Mouse (Mus musculus): Measurements from ENCODE around the gene Mcu. TPM values are rescaled to one million over a fixed set of nuclear protein-coding genes. Genes with fewer than 3 reads are reported as not detected.

Gene Mcu
- 63.3 and 65.2 TPM in 2 replicates for polyA plus RNA-seq (2015; fragmentation: Nextera tagmentation; extraction: Ambion mirVana)

DNA sequence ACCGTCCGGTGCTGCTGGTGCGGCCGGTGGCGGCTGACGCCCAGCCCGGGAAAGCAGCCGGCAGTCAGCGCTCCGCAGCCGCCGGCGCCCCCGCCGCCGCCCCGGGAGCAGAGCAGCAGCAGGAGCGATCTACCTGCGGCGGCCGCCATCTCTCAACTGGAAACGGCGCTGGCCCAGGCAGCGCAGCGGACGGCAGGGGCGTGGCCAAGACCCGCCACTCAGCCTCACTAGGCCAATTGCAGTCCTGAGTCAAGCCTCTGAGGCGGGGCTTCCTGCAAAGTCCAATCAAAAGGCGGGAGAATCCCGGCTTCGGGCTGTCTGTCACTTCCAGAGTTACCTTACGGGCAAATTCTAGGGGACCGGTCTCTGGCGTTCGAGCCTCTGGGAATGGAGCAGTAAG is at the start of gene Mcu:
Mcu (minus strand) TSS at position 171 of the 400 bp plus-strand sequence.
- no peaks in the 10 kb centered on the region for H3K9me3 ChIP-seq (ENCODE audit: control insufficient read depth)
- H3K36me3 ChIP-seq (ENCODE audit: control insufficient read depth, insufficient read depth) = no peaks in the 10 kb centered on the region
- ATAC-seq = peak; percentile 99
- under 1% methylated on average over 36 of the region's 36 CpGs for WGBS
- peak within 1 kb of the TSS; percentile 96 for H3K27ac ChIP-seq (ENCODE audit: low read depth, low read length)
- peak within 1 kb of the TSS; percentile 96 for H3K9ac ChIP-seq (ENCODE audit: low read depth, low read length)
- TF ChIP-seq CTCF (IDR thresholded peaks at IDR 0.05; ENCODE audit: low read depth) = no peak
- H3K4me3 ChIP-seq (ENCODE audit: low read depth, low read length) = peak within 1 kb of the TSS; percentile 93
- H3K4me1 ChIP-seq (replicated peaks; ENCODE audit: control insufficient read depth, insufficient read depth, low read length) = peaks cover 14% of the 10 kb centered on the region; the same call in 1 of the 2 replicates
- no peaks in the 10 kb centered on the region for H3K27me3 ChIP-seq (replicated peaks; ENCODE audit: control insufficient read depth, insufficient read depth, low read length)
- peak within 1 kb of the TSS; percentile 88 for H3K4me2 ChIP-seq (replicated peaks; ENCODE audit: low read depth)

DNA sequence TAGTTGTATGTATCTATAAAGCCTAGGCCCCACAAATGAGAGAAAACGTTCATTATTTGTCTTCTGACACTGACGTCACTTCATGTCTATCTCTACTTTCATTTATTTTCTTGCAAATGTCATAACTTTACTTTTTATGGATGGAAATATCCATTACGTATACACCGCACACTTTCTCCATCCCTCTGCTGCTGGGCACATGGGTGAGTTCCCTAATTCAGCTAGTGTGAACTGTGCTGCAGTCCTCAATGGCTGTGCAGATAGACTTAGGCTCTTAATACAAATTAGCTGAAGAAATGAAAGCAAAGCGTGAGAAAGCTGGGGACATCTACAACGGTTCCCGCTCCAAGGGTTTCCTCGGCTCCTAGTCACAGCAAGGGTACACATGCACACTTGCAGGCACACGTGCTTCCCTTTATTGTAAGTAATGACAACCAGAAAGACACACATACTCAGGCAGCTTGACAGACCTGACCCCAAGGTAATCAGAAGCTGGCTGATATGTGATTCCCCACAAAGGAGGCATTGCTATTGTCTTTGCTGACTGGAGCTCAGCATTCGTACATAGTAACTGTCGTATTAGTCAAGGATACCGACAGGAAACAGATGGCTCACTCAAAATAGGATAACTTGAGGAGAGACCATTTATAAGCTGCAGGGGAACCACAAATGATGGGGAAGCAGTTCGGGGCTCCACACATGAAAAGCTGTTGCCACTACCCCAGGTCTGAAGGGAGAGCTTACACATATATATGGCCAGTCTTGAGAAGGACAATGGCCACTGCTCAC is 49.2 kb upstream of the Mcu start:
- no peak for TF ChIP-seq CTCF (IDR thresholded peaks at IDR 0.05; ENCODE audit: low read depth)
- Histone ChIP-seq H3K27ac (ENCODE audit: low read depth, low read length) (no peak overlapping the region), H3K27me3 (replicated peaks; ENCODE audit: control insufficient read depth, insufficient read depth, low read length) (no peaks in the 10 kb centered on the region), H3K9me3 (ENCODE audit: control insufficient read depth) (no peaks in the 10 kb centered on the region), H3K4me3 (ENCODE audit: low read depth, low read length) (no peak overlapping the region), H3K4me1 (replicated peaks; ENCODE audit: control insufficient read depth, insufficient read depth, low read length) (peaks cover 6% of the 10 kb centered on the region; the same call in 1 of the 2 replicates), H3K4me2 (replicated peaks; ENCODE audit: low read depth) (no peak overlapping the region), H3K9ac (ENCODE audit: low read depth, low read length) (no peak overlapping the region), H3K36me3 (ENCODE audit: control insufficient read depth, insufficient read depth) (no peaks in the 10 kb centered on the region)
- 73% methylated on average over 13 of the region's 13 CpGs for WGBS
- no peak for ATAC-seq

GRCm38 (mm10) chr10:59664765-59665164 is 48.3 kb upstream of the Mcu start:
- WGBS = 70% methylated on average over 2 of the region's 2 CpGs

GRCm38 (mm10) chr10:59656799-59657198 is 40.3 kb upstream of the Mcu start:
- Histone ChIP-seq H3K36me3 (ENCODE audit: control insufficient read depth, insufficient read depth) (no peaks in the 10 kb centered on the region), H3K4me1 (replicated peaks; ENCODE audit: control insufficient read depth, insufficient read depth, low read length) (no peaks in the 10 kb centered on the region), H3K9me3 (ENCODE audit: control insufficient read depth) (no peaks in the 10 kb centered on the region), H3K4me2 (replicated peaks; ENCODE audit: low read depth) (no peak overlapping the region), H3K4me3 (ENCODE audit: low read depth, low read length) (no peak overlapping the region), H3K9ac (ENCODE audit: low read depth, low read length) (no peak overlapping the region), H3K27ac (ENCODE audit: low read depth, low read length) (no peak overlapping the region), H3K27me3 (replicated peaks; ENCODE audit: control insufficient read depth, insufficient read depth, low read length) (no peaks in the 10 kb centered on the region)
- no peak for ATAC-seq
- TF ChIP-seq CTCF (IDR thresholded peaks at IDR 0.05; ENCODE audit: low read depth) = no peak
- 77% methylated on average over 13 of the region's 13 CpGs for WGBS

More at GRCm38 (mm10) chr10:59664765-59665164, 48.3 kb upstream of the Mcu start:
- no peak for TF ChIP-seq CTCF (IDR thresholded peaks at IDR 0.05; ENCODE audit: low read depth)
- H3K9me3 ChIP-seq (ENCODE audit: control insufficient read depth) = no peaks in the 10 kb centered on the region
- no peaks in the 10 kb centered on the region for H3K27me3 ChIP-seq (replicated peaks; ENCODE audit: control insufficient read depth, insufficient read depth, low read length)
- ATAC-seq = no peak
- no peaks in the 10 kb centered on the region for H3K36me3 ChIP-seq (ENCODE audit: control insufficient read depth, insufficient read depth)
- no peak overlapping the region for H3K9ac ChIP-seq (ENCODE audit: low read depth, low read length)
- H3K4me3 ChIP-seq (ENCODE audit: low read depth, low read length) = no peak overlapping the region
- peaks cover 6% of the 10 kb centered on the region; the same call in 1 of the 2 replicates for H3K4me1 ChIP-seq (replicated peaks; ENCODE audit: control insufficient read depth, insufficient read depth, low read length)
- no peak overlapping the region for H3K4me2 ChIP-seq (replicated peaks; ENCODE audit: low read depth)
- H3K27ac ChIP-seq (ENCODE audit: low read depth, low read length) = no peak overlapping the region

GRCm38 (mm10) chr10:59646821-59647378 is 30.4 kb upstream of the Mcu start:
- TF ChIP-seq CTCF (IDR thresholded peaks at IDR 0.05; ENCODE audit: low read depth) = no peak
- Histone ChIP-seq H3K4me2 (replicated peaks; ENCODE audit: low read depth) (no peak overlapping the region), H3K27ac (ENCODE audit: low read depth, low read length) (no peak overlapping the region), H3K9ac (ENCODE audit: low read depth, low read length) (no peak overlapping the region), H3K4me3 (ENCODE audit: low read depth, low read length) (no peak overlapping the region), H3K4me1 (replicated peaks; ENCODE audit: control insufficient read depth, insufficient read depth, low read length) (no peaks in the 10 kb centered on the region), H3K36me3 (ENCODE audit: control insufficient read depth, insufficient read depth) (no peaks in the 10 kb centered on the region), H3K27me3 (replicated peaks; ENCODE audit: control insufficient read depth, insufficient read depth, low read length) (no peaks in the 10 kb centered on the region), H3K9me3 (ENCODE audit: control insufficient read depth) (no peaks in the 10 kb centered on the region)
- ATAC-seq = peak; percentile 64; the same call in 1 of the 2 replicates
- WGBS = 54% methylated on average over 5 of the region's 5 CpGs

DNA sequence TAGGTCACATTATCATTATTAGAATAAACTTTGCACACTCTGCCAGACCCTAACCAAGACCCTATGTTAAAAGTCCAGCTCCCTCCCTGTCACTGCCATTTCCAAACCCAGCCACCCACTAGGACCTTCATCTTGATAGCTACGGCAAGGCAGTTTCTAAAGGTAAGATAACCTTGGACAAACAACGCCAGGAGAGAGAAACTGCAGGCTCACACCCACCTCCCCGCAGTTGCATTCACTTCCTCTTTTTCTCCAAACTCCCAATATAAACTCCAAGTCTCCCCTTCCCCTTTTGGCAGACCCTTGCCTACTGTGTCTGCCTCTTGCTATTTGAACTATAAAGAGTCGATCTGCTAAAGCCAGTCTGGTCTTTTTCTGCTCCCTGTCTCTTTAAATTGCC is 28.7 kb upstream of the Mcu start:
- Histone ChIP-seq H3K4me3 (ENCODE audit: low read depth, low read length) (no peak overlapping the region), H3K4me2 (replicated peaks; ENCODE audit: low read depth) (no peak overlapping the region), H3K4me1 (replicated peaks; ENCODE audit: control insufficient read depth, insufficient read depth, low read length) (no peaks in the 10 kb centered on the region), H3K27ac (ENCODE audit: low read depth, low read length) (no peak overlapping the region), H3K27me3 (replicated peaks; ENCODE audit: control insufficient read depth, insufficient read depth, low read length) (no peaks in the 10 kb centered on the region), H3K36me3 (ENCODE audit: control insufficient read depth, insufficient read depth) (no peaks in the 10 kb centered on the region), H3K9me3 (ENCODE audit: control insufficient read depth) (no peaks in the 10 kb centered on the region), H3K9ac (ENCODE audit: low read depth, low read length) (no peak overlapping the region)
- ATAC-seq = no peak
- WGBS = 26% methylated on average over 4 of the region's 4 CpGs
- no peak for TF ChIP-seq CTCF (IDR thresholded peaks at IDR 0.05; ENCODE audit: low read depth)

All from intestine, postnatal 0 days (tissue).